ENCODE assay signal across 10 mouse cellular contexts in the genomic region with DNA sequence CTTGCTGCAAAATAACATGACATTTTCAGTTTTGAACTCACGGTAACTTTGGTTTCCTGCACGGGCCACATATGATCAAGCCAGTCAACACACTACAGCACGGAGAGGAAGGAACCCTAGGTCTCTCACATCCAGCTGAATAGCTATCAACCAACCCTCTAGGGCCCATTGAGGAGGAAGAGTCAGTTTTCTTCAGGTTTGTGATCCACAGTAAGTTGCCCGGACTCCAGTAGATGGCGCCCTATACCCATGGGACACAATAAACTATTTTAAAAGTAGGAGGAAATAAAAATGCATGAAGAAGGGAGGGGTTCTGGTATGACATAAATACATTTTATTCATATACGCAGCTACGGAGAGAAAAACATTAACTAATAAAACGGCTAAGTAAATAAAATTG. TPM values are rescaled to one million over a fixed set of nuclear protein-coding genes. Genes with fewer than 3 reads are reported as not detected.
DNase-seq lines count a peak whose midpoint lies in the region; ATAC-seq and TF ChIP-seq lines count a peak whose summit lies in the region.
"Had no signal": no experiment of that assay in that cellular context is flagged by ENCODE, and none has a peak within 500 bp of the region (broad histone marks: within the 10 kb centered on the region; RNA-seq: fewer than 3 reads in every experiment).

No protein-coding gene starts in this region.

- CTCF ChIA-PET in Patski (lab: Charles Lee): interaction anchor here (1.1 to 2.6 kb wide), 17 partner anchors 10 to 488 kb away, joined by 3 to 15 read pairs (median 5); partner anchors contain the start of gene Crisp2

- intact Hi-C loops in left cerebral cortex, adult 2 months (cut with DNase I): loop anchor here (5.0 kb wide), 2 partner anchors 73 to 667 kb away; no protein-coding TSS in a partner anchor
- intact Hi-C loops in left cerebral cortex, postnatal 25 days (cut with DNase I): loop anchor here (10.0 kb wide), 1 partner anchor 920 kb away; no protein-coding TSS in a partner anchor

- no peak overlapping the region for H3K27ac ChIP-seq in left cerebral cortex, adult 2 months
- H3K27ac ChIP-seq: heart, embryonic 13.5 days had no signal

- TF ChIP-seq CTCF in left cerebral cortex, adult 2 months (IDR thresholded peaks at IDR 0.05): peak; percentile 51
- peak; percentile 81 for TF ChIP-seq CTCF in Patski (IDR thresholded peaks at IDR 0.05)

- in situ Hi-C loops in Patski (cut with MboI; ENCODE audit: low pct_unique_long_range_greater_than_20kb): loop anchor here (25.0 kb wide), 1 partner anchor 612 kb away; the partner anchor contains the start of gene Pgk2

- peaks cover 4% of the 10 kb centered on the region for H3K27me3 ChIP-seq in Patski
- H3K27me3 ChIP-seq: heart, embryonic 13.5 days had no signal

- POLR2A ChIA-PET in Patski (lab: Charles Lee): no interaction called here

- peak; percentile 31 for DNase-seq in CD4-positive, CD25-positive, alpha-beta regulatory T cell, adult 2 months (ENCODE audit: low read depth, low spot score)
- no peak for DNase-seq in left cerebral cortex, adult 2 months (ENCODE audit: extremely low spot score in 1 of 2, low spot score in 2 of 2)
- DNase-seq in left cerebral cortex, postnatal 25 days (ENCODE audit: low spot score in 2 of 2): no peak
- DNase-seq in Patski (ENCODE audit: low read depth, low spot score): no peak
- DNase-seq in forelimb bud, embryonic 11.5 days (ENCODE audit: low read depth, low spot score): peak; percentile 27
- DNase-seq in lung, postnatal 14 days: peak; percentile 67
- DNase-seq in cerebellum, adult 9-10 months: no peak

- no peak for ATAC-seq in CD4-positive, CD25-positive, alpha-beta regulatory T cell, adult 4 months
- ATAC-seq in Patski: no peak

- no peak overlapping the region for H3K4me3 ChIP-seq in left cerebral cortex, adult 2 months
- H3K4me3 ChIP-seq: heart, embryonic 13.5 days had no signal

RNA-seq across cellular contexts. Expression of gene Rhag, which starts 13.6 kb away (rescaled TPM):
- polyA plus RNA-seq in CD4-positive, CD25-positive, alpha-beta regulatory T cell, adult 4 months (2017; shearing (Covaris generic)): not detected
- not detected for total RNA-seq in left cerebral cortex, adult 2 months (2021)
- not detected for total RNA-seq in left cerebral cortex, postnatal 25 days (2021)
- not detected for polyA plus RNA-seq in Patski (2021)

RNA-seq across cellular contexts. Expression of gene Crisp2, which starts 17.7 kb away (rescaled TPM):
- not detected for polyA plus RNA-seq in CD4-positive, CD25-positive, alpha-beta regulatory T cell, adult 4 months (2017; shearing (Covaris generic))
- not detected for total RNA-seq in left cerebral cortex, adult 2 months (2021)
- total RNA-seq in left cerebral cortex, postnatal 25 days (2021): not detected
- polyA plus RNA-seq in Patski (2021): 0.06 TPM
- total RNA-seq: neutrophil, adult 5-6 weeks had no signal
- polyA plus RNA-seq: heart, embryonic 13.5 days had no signal

RNA-seq across cellular contexts. Expression of gene 9130008F23Rik, which starts 55.8 kb away (rescaled TPM):
- 1 to 10 TPM in 1 of 2 experiments, under 1 TPM in 1; 0.30 to 1.2 TPM for polyA plus RNA-seq in CD4-positive, CD25-positive, alpha-beta regulatory T cell, adult 4 months (2017; shearing (Covaris generic))
- total RNA-seq in left cerebral cortex, adult 2 months (2021): under 1 TPM in 1 of 2 experiments, not detected in 1; 0.16 TPM
- total RNA-seq in left cerebral cortex, postnatal 25 days (2021): not detected
- 7.6 TPM for polyA plus RNA-seq in Patski (2021)
- total RNA-seq: neutrophil, adult 5-6 weeks had no signal

Comparison
In these comparisons a context has a peak if more than half of its experiments do, and no peak if none do; other contexts are left out.
1. DNase-seq: peak in CD4-positive, CD25-positive, alpha-beta regulatory T cell, adult 2 months (single experiment), forelimb bud, embryonic 11.5 days (single experiment) and lung, postnatal 14 days (single experiment); none in left cerebral cortex, adult 2 months (0 of 2), left cerebral cortex, postnatal 25 days (0 of 2), Patski (single experiment) and cerebellum, adult 9-10 months (single experiment).